Mouse (Mus musculus): ENCODE results near the gene E030030I06Rik.
"Not testable (repeated sequence)": the region's sequence is repeated elsewhere in the genome, so short reads cannot be mapped to it uniquely, and the experiment has no call there.

- TF ChIP-seq POLR2A (IDR thresholded peaks at IDR 0.05; ENCODE audit: low read depth, low read length); CTCF (IDR thresholded peaks at IDR 0.05; ENCODE audit: extremely low read depth, insufficient read length, insufficient replicate concordance, low read depth, low read length): not testable (repeated sequence)
Measured at GRCm38 (mm10) chr10:22151056-22151862, 2.2 kb upstream of the E030030I06Rik start.

All from small intestine, adult 2 months (tissue).